Mouse (Mus musculus) stomach, embryonic 16.5 days (tissue): ENCODE measurements at regions not wholly inside any gene's neighbourhood (a gene's known extent, or its start where the extent isn't known, plus 50 kb on each side); places are given as distances from the start of the nearest gene placed in this dataset.

Experiments used
- ATAC-seq: fragments of 200-750 bp; cut with Nextera tagmentation; 2 replicates; pipeline ENCODE4 v1.8.0; 2017; ENCODE audit warnings: moderate number of reproducible peaks, moderate TSS enrichment; ENCODE audit not compliant: insufficient read depth, low FRiP score
- H3K27ac ChIP-seq: fragments of 300-500 bp; sonication (generic); 2 replicates; pipeline ENCODE4 v1.5.1; 2014; ENCODE audit warnings: low read length
- H3K27me3 ChIP-seq: fragments of 300-500 bp; sonication (generic); 2 replicates; pipeline ENCODE4 v1.6.1; 2014; ENCODE audit warnings: low read length, control low read depth, mixed read lengths; ENCODE audit not compliant: control insufficient read depth, insufficient read depth
- H3K36me3 ChIP-seq: fragments of 300-500 bp; sonication (generic); 2 replicates; pipeline ENCODE4 v1.6.1; 2014; ENCODE audit warnings: low read length; ENCODE audit not compliant: control insufficient read depth, insufficient read depth
- H3K4me1 ChIP-seq: fragments of 300-500 bp; sonication (generic); 2 replicates; pipeline ENCODE4 v1.6.1; 2014; ENCODE audit warnings: low read length, control low read depth, mixed read lengths; ENCODE audit not compliant: control insufficient read depth, insufficient read depth
- H3K4me2 ChIP-seq: fragments of 300-500 bp; sonication (generic); 2 replicates; pipeline ENCODE4 v1.6.1; 2014; ENCODE audit warnings: low read depth, low read length, mixed read lengths
- H3K4me3 ChIP-seq: fragments of 300-500 bp; sonication (generic); replicated peaks from 2 replicates; pipeline ENCODE4 v1.5.1; 2014; ENCODE audit warnings: mild to moderate bottlenecking, low read length
- H3K9ac ChIP-seq: fragments of 300-500 bp; sonication (generic); 2 replicates; pipeline ENCODE4 v1.6.1; 2014; ENCODE audit warnings: low read length
- H3K9me3 ChIP-seq: fragments of 300-500 bp; sonication (generic); replicated peaks from 2 replicates; pipeline ENCODE4 v1.6.1; 2016; ENCODE audit warnings: low read length, control low read depth; ENCODE audit not compliant: control insufficient read depth
- WGBS: fragments of 180-500 bp; shearing (Covaris S2); extraction: QIAGEN DNeasy Blood & Tissue Kit; methylation state at CpG from one replicate; pipeline ENCODE4 v1.1.7; 2014; 5-methylcytosine and 5-hydroxymethylcytosine counted together

DNA sequence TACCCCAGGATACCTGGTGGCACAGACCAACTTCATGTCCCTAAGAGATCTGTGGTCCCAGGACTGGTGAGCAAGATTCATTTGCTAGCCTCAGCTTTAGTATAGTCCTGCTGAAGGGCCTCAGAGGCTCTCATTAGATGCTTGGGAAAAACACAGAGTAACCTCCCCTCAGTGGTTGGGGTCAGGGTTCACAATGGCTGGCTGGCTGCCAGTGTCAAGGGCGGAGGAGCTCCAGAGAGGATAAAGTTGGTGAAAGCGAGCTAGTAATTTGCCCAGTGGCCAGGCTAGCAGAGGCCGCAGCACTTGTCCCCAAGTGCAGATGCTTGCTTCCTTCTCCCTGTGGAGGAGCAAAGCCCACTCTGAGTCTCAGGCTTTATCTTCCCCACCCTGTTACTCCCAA is 203.8 kb upstream of the Prox1 start:
- H3K36me3 ChIP-seq, result no peaks in the 10 kb centered on the region
- H3K4me1 ChIP-seq, result no peaks in the 10 kb centered on the region
- ATAC-seq, result no peak
- WGBS, result 36% methylated on average over 3 of the region's 3 CpGs
- H3K4me2 ChIP-seq, result no peak overlapping the region
- H3K27ac ChIP-seq, result no peak overlapping the region
- H3K9ac ChIP-seq, result no peak overlapping the region
- no peaks in the 10 kb centered on the region for H3K9me3 ChIP-seq
- H3K4me3 ChIP-seq, result no peak overlapping the region
- H3K27me3 ChIP-seq, result no peaks in the 10 kb centered on the region

DNA sequence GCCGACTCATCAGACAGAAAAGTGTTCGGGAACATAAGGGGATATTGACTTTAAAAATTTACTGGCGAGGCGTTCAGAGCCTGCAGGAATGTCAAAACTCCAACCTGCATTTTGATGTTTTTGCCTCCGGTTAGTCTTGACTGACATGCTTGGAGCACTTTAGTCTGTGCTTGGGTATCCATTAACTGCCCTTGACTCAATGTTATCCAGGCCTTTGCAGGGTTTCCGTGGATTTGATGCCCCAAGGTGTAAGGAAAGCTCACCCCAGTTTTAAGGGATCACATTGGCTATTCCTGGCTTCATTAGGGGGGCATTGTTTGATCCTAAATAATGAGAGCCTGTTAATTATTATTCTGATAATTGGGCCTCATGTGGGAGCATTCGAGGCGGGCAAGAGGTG is 196.1 kb upstream of the Prox1 start:
- Histone ChIP-seq H3K27ac (no peak overlapping the region), H3K27me3 (no peaks in the 10 kb centered on the region), H3K4me1 (no peaks in the 10 kb centered on the region), H3K9ac (no peak overlapping the region), H3K36me3 (no peaks in the 10 kb centered on the region), H3K4me2 (no peak overlapping the region), H3K9me3 (no peaks in the 10 kb centered on the region), H3K4me3 (no peak overlapping the region)
- WGBS, result 51% methylated on average over 8 of the region's 8 CpGs
- no peak for ATAC-seq

DNA sequence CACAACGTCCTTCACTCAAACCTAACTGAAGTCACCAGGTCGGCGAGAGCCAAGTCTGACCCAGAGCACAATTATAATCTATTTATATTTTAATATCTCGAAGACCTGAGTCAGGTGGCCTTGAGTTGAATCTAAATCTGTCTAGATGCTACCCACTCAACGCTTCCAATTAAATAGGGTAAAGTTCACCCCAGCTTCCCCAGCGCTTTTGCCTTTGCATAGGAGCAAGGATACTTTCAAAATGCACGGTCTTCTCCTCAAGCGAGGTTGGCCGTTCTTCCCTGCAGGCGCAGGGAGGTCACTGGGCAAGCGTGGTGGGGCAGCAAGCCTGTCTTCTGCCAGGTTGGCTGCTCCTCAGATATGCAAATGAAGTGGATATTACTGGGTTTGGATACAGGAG is 194.6 kb upstream of the Prox1 start:
- H3K9me3 ChIP-seq, result no peaks in the 10 kb centered on the region
- H3K27ac ChIP-seq, result no peak overlapping the region
- H3K4me2 ChIP-seq, result no peak overlapping the region
- no peak for ATAC-seq
- H3K9ac ChIP-seq, result no peak overlapping the region
- no peak overlapping the region for H3K4me3 ChIP-seq
- no peaks in the 10 kb centered on the region for H3K4me1 ChIP-seq
- 80% methylated on average over 11 of the region's 11 CpGs for WGBS
- H3K27me3 ChIP-seq, result no peaks in the 10 kb centered on the region
- H3K36me3 ChIP-seq, result no peaks in the 10 kb centered on the region

DNA sequence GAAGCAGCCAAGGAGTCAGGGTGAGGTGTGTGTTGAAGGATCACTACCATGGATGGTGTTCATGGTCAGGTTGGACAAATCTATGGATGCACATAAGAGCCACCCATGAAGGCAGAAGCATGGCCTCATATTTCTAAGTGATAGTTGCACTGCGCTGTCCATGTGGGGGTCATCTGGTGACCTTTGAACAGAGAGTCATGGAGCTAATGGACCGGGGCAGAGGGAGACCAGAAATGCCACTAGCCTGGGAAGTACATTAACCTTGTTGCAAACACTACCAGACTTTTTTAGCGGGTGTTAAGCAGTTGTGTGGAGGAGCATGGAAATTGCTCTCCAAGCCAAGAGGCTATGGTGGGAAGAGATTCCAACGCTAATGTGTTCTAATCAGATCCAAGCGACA is 190.1 kb upstream of the Prox1 start:
- no peak overlapping the region for H3K4me2 ChIP-seq
- H3K4me3 ChIP-seq, result no peak overlapping the region
- no peak overlapping the region for H3K27ac ChIP-seq
- H3K9me3 ChIP-seq, result no peaks in the 10 kb centered on the region
- H3K27me3 ChIP-seq, result no peaks in the 10 kb centered on the region
- ATAC-seq, result no peak
- H3K9ac ChIP-seq, result no peak overlapping the region
- H3K36me3 ChIP-seq, result no peaks in the 10 kb centered on the region
- H3K4me1 ChIP-seq, result no peaks in the 10 kb centered on the region
- 87% methylated on average over 5 of the region's 5 CpGs for WGBS

DNA sequence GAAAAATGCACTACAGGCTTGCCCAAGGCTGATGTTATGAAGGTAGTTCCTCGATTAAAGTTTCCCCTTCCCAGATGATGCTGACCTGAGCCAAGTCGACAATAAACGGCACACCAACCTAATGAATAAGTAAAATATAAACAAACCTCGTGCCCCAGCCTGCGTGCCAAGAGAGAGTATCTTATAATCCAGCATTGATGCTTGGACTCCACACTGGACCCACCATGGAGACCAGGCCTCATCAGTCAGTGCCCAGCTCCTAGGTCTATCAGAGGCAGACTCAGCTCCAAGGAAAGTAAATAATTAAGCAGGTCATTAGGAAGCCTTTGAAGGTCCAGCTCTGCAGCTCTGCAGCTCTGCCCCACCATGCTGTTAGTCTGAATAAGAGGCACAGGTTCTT is 187.3 kb upstream of the Prox1 start:
- Histone ChIP-seq H3K4me3 (no peak overlapping the region), H3K9me3 (no peaks in the 10 kb centered on the region), H3K4me2 (no peak overlapping the region), H3K4me1 (no peaks in the 10 kb centered on the region), H3K36me3 (no peaks in the 10 kb centered on the region), H3K27me3 (no peaks in the 10 kb centered on the region), H3K27ac (no peak overlapping the region), H3K9ac (no peak overlapping the region)
- no peak for ATAC-seq
- WGBS, result 53% methylated on average over 5 of the region's 5 CpGs

DNA sequence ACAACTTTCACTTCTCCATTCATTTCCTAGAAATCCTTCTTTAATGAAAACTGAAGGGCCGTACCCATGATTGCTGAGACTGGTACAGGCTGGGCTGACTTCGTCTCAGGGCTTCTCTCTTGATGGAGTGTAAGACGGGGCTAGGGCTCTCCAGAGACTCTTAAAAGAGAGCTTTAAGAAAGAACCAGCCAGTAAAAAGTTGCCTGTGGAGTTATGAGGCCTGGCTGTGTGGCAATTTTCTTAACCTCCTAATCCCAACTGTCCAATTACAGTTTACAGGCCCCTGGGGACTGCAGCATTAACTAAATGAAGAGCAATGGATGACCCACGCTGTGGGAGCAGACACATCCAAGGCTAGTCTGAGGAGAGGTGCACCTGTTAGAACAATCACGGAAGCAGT is 177.1 kb upstream of the Prox1 start:
- H3K27ac ChIP-seq, result no peak overlapping the region
- no peak overlapping the region for H3K4me3 ChIP-seq
- H3K9ac ChIP-seq, result no peak overlapping the region
- no peak overlapping the region for H3K4me2 ChIP-seq
- ATAC-seq, result no peak
- no peaks in the 10 kb centered on the region for H3K4me1 ChIP-seq
- WGBS, result 80% methylated on average over 5 of the region's 5 CpGs
- H3K36me3 ChIP-seq, result no peaks in the 10 kb centered on the region
- H3K27me3 ChIP-seq, result no peaks in the 10 kb centered on the region
- H3K9me3 ChIP-seq, result no peaks in the 10 kb centered on the region

DNA sequence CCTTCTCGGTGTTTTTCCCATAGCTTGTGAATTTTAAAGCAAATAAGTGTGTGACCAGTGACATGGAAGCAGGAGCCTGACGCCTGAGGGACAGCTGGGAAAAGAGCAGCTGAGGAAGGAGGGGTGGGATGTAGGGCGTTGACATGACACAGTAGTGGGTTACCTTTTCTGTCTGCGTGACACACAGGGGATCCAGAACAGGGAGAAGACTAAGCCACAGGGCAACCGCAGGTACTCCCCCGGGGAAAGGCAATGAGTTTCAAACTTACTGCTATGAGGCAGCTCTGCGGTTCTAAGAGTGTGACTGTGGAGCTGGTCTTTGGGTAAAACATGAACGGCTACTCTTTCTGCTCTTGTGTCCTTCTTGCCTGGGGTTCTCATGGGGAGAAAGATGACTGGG is 170.2 kb upstream of the Prox1 start:
- no peak overlapping the region for H3K4me2 ChIP-seq
- H3K36me3 ChIP-seq, result no peaks in the 10 kb centered on the region
- no peaks in the 10 kb centered on the region for H3K27me3 ChIP-seq
- no peak overlapping the region for H3K9ac ChIP-seq
- no peak overlapping the region for H3K27ac ChIP-seq
- no peaks in the 10 kb centered on the region for H3K4me1 ChIP-seq
- ATAC-seq, result no peak
- 76% methylated on average over 8 of the region's 8 CpGs for WGBS
- no peak overlapping the region for H3K4me3 ChIP-seq
- H3K9me3 ChIP-seq, result no peaks in the 10 kb centered on the region

DNA sequence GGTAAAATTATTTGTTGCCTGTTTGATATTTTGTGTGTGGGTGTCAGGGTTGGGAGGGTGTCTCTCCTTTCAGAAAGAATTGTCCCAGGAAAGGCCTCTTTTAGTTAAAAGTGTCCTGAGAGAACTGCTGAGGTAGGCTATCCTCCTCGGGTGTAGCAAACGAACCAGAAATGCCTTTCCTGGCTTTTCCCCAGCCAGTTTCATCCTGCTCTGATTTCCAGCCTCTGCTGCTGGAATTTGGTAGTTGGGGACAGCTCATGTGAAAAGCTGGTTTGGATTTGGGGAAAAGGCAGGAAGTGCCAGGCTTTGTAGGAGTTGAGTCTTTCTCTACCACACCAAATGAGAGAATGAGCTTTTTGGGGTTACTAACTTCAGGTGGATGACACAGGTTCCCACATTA is 164.0 kb upstream of the Prox1 start:
- ATAC-seq, result no peak
- Histone ChIP-seq H3K36me3 (no peaks in the 10 kb centered on the region), H3K9me3 (no peaks in the 10 kb centered on the region), H3K27me3 (no peaks in the 10 kb centered on the region), H3K4me3 (no peak overlapping the region), H3K27ac (no peak overlapping the region), H3K9ac (no peak overlapping the region), H3K4me2 (no peak overlapping the region), H3K4me1 (no peaks in the 10 kb centered on the region)
- WGBS, result 31% methylated on average over 2 of the region's 2 CpGs

DNA sequence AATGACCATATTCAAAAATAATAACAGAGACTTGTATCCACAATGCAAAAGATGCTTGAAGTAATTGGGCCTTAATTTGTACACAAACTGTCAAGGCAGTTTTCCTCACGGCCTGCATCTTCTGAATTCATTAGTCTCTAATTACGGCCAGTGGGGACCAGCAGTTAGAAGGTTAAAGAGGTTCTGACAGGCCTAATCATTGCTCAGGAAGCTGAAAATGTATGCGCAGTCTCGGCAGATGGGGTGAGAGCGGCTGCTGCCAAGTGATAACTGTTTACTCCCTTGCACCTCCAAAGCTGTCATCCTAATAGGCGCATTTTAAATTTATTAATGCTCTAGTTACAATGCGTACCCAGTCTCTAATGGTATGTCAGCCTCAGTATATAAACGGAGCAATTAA is 163.5 kb upstream of the Prox1 start:
- no peak for ATAC-seq
- WGBS, result 49% methylated on average over 8 of the region's 8 CpGs
- no peak overlapping the region for H3K4me3 ChIP-seq
- H3K4me2 ChIP-seq, result no peak overlapping the region
- H3K4me1 ChIP-seq, result no peaks in the 10 kb centered on the region
- H3K9me3 ChIP-seq, result no peaks in the 10 kb centered on the region
- no peak overlapping the region for H3K9ac ChIP-seq
- H3K27ac ChIP-seq, result no peak overlapping the region
- H3K36me3 ChIP-seq, result no peaks in the 10 kb centered on the region
- no peaks in the 10 kb centered on the region for H3K27me3 ChIP-seq

DNA sequence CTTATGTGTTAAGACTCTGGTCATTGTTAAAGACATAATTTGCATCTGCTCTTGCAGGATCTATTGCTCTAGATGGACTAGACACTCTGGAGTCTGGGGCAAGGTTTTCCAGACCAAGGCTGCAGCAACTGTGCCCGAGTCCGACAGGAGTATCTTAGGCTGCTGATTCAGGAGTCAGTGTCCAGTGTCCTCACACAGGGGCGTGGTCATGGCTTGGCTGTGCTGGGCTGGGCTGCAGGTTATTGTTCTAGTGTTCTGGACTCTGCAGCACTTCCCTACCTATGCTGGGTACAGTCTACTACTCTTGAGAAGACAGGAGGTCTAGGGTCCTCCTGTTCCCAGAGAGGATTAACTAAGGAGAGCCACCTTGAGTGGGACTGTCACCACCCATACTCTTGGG is 161.5 kb upstream of the Prox1 start:
- Histone ChIP-seq H3K27me3 (no peaks in the 10 kb centered on the region), H3K9ac (no peak overlapping the region), H3K36me3 (no peaks in the 10 kb centered on the region), H3K4me1 (no peaks in the 10 kb centered on the region), H3K27ac (no peak overlapping the region), H3K4me2 (no peak overlapping the region), H3K4me3 (no peak overlapping the region), H3K9me3 (no peaks in the 10 kb centered on the region)
- WGBS, result 66% methylated on average over 3 of the region's 3 CpGs
- ATAC-seq, result no peak
